In the genomic region with DNA sequence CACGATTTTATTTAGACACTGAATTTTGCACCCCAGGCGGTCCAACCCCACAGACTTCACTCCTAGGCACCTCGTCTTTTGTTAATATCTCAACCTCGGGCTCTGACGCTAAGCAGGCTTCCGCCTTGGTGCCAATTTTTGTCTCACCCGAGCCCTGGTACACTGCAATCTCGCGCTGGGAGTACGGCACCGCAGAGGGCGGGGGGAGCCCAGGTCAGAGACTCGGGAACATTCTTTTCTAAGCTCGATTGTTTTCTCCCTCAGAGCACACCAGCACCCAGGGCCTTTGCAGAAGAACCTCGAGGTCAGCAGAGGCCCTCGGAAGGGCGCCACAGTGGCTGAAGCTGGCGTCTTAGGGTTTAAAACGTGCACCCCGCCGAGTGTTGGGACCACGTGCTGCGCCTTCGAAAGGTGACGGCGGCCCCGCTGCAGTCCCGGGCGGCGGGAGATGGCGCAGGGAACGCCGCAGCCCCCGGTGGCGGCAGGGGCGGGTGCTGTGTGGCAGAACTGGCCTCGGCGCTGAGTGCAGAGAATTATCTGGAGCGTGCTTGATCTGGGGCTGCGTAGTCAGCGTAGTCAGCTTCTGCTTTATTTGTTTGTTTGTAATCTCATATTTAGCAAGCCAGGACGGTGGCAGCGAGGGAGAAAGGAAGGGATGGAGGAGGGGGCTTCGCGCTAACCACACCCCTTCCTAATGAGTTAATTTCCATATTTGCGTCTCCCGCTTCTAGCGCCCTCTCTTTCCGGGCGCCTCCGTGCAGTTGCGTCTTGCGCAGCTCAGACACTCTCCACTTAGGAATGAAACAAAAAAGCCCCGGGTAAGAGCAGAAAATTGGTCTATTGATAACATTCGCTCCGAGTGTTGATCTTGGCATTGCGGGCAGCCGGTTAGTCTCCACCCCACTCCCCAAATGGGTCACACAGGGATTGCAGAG, we compare ENCODE assay signal across 9 mouse cellular contexts. TPM values are rescaled to one million over a fixed set of nuclear protein-coding genes. Genes with fewer than 3 reads are reported as not detected.
A peak's percentile ranks its signal among the peaks of the same experiment; 100 is the strongest.
DNase-seq lines count a peak whose midpoint lies in the region; ATAC-seq and TF ChIP-seq lines count a peak whose summit lies in the region.
"Had no signal": no experiment of that assay in that cellular context is flagged by ENCODE, and none has a peak within 500 bp of the region (broad histone marks: within the 10 kb centered on the region; RNA-seq: fewer than 3 reads in every experiment).

No protein-coding gene starts in this region.

- H3K79me2 ChIP-seq in heart, adult 2 months (replicated peaks; ENCODE audit: control insufficient read depth, insufficient read depth, low read length): no peaks in the 10 kb centered on the region

- no peaks in the 10 kb centered on the region for H3K9me3 ChIP-seq in forebrain, embryonic 14.5 days (replicated peaks; ENCODE audit: control insufficient read depth, low read length)
- no peaks in the 10 kb centered on the region for H3K9me3 ChIP-seq in liver, embryonic 11.5 days (ENCODE audit: control insufficient read depth, low read length)

- no peak overlapping the region for H3K27ac ChIP-seq in heart, adult 2 months
- H3K27ac ChIP-seq in forebrain, embryonic 14.5 days (ENCODE audit: low read depth, low read length): peak overlapping the region; percentile 99
- no peak overlapping the region for H3K27ac ChIP-seq in liver, embryonic 11.5 days (ENCODE audit: low read depth, low read length)
- no peak overlapping the region for H3K27ac ChIP-seq in small intestine, adult 2 months (ENCODE audit: insufficient read depth, low read depth, low read length)

- TF ChIP-seq EP300 in heart, adult 2 months (IDR thresholded peaks at IDR 0.05; ENCODE audit: insufficient read depth, low read depth, low read length): no peak

- H3K9ac ChIP-seq in heart, adult 2 months (ENCODE audit: low read depth, low read length): no peak overlapping the region
- H3K9ac ChIP-seq in forebrain, embryonic 14.5 days (ENCODE audit: low read length): peak overlapping the region; percentile 81
- no peak overlapping the region for H3K9ac ChIP-seq in liver, embryonic 11.5 days (ENCODE audit: low read depth, low read length)

- ATAC-seq in forebrain, embryonic 14.5 days: peak; percentile 57
- no peak for ATAC-seq in liver, embryonic 11.5 days (replicated peaks; ENCODE audit: low FRiP score)
- no peak for ATAC-seq in inflammation-experienced regulatory T-cells, adult 6 months

- intact Hi-C loops in heart, adult 2 months (cut with DNase I): no loop called here

- 2% methylated on average over 58 of the region's 58 CpGs for WGBS in heart, adult 2 months
- WGBS in forebrain, embryonic 14.5 days: under 1% methylated on average over 58 of the region's 58 CpGs
- WGBS in liver, embryonic 11.5 days: under 1% methylated on average over 58 of the region's 58 CpGs
- WGBS in small intestine, adult 2 months: 6% methylated on average over 58 of the region's 58 CpGs

- H3K4me2 ChIP-seq in forebrain, embryonic 14.5 days (ENCODE audit: low read length): peak overlapping the region; percentile 90
- peak overlapping the region; percentile 50 for H3K4me2 ChIP-seq in liver, embryonic 11.5 days

- peak in 1 of 2 experiments; percentile 30 for DNase-seq in heart, adult 2 months
- DNase-seq in heart, adult 9 months (ENCODE audit: low spot score in 2 of 2): no peak
- DNase-seq in Muller cell, postnatal 12 days (ENCODE audit: inconsistent ontology term): peak; percentile 91
- DNase-seq in forebrain, embryonic 14.5 days (ENCODE audit: low spot score): peak; percentile 93
- no peak for DNase-seq in liver, embryonic 11.5 days (ENCODE audit: low spot score)
- no peak for DNase-seq in right cerebral cortex, postnatal 25 days

- no peaks in the 10 kb centered on the region; the same call in 1 of the 2 replicates for H3K4me1 ChIP-seq in heart, adult 2 months (ENCODE audit: control insufficient read depth, insufficient read depth, low read length)
- peaks cover 36% of the 10 kb centered on the region for H3K4me1 ChIP-seq in forebrain, embryonic 14.5 days (ENCODE audit: control insufficient read depth, insufficient read depth, low read length)
- H3K4me1 ChIP-seq in liver, embryonic 11.5 days (replicated peaks; ENCODE audit: control insufficient read depth, insufficient read depth, low read length): peaks cover 8% of the 10 kb centered on the region
- H3K4me1 ChIP-seq in small intestine, adult 2 months (ENCODE audit: control insufficient read depth, insufficient read depth, insufficient read length, low read length): peaks cover 8% of the 10 kb centered on the region

- no peak for TF ChIP-seq CTCF in heart, adult 2 months (IDR thresholded peaks at IDR 0.05)
- no peak for TF ChIP-seq CTCF in small intestine, adult 2 months (IDR thresholded peaks at IDR 0.05; ENCODE audit: extremely low read depth, insufficient read length, insufficient replicate concordance, low read depth, low read length)

- peak overlapping the region; percentile 15 for H3K4me3 ChIP-seq in heart, adult 2 months
- H3K4me3 ChIP-seq in forebrain, embryonic 14.5 days (ENCODE audit: low read depth, low read length): peak overlapping the region; percentile 43
- H3K4me3 ChIP-seq in liver, embryonic 11.5 days (ENCODE audit: low read depth, low read length): peak overlapping the region; percentile 34
- peak overlapping the region; percentile 32 for H3K4me3 ChIP-seq in small intestine, adult 2 months (ENCODE audit: low read depth, low read length)

- no peak for TF ChIP-seq POLR2A in heart, adult 2 months (IDR thresholded peaks at IDR 0.05; ENCODE audit: insufficient read depth, low read depth, low read length)
- TF ChIP-seq POLR2A in small intestine, adult 2 months (IDR thresholded peaks at IDR 0.05; ENCODE audit: low read depth, low read length): no peak

- H3K36me3 ChIP-seq in heart, adult 2 months (ENCODE audit: control insufficient read depth, insufficient read depth, low read length): no peaks in the 10 kb centered on the region
- no peaks in the 10 kb centered on the region for H3K36me3 ChIP-seq in forebrain, embryonic 14.5 days (ENCODE audit: control insufficient read depth, insufficient read depth, low read length)
- no peaks in the 10 kb centered on the region for H3K36me3 ChIP-seq in liver, embryonic 11.5 days (ENCODE audit: control insufficient read depth, insufficient read depth, low read length)
- H3K36me3 ChIP-seq in small intestine, adult 2 months (ENCODE audit: control insufficient read depth, insufficient read depth, low read length): no peaks in the 10 kb centered on the region

- H3K27me3 ChIP-seq in heart, adult 2 months (ENCODE audit: control insufficient read depth, insufficient read depth, low read length): peaks cover 31% of the 10 kb centered on the region
- H3K27me3 ChIP-seq in forebrain, embryonic 14.5 days (replicated peaks; ENCODE audit: control insufficient read depth, insufficient read depth, low read length): no peaks in the 10 kb centered on the region
- H3K27me3 ChIP-seq in liver, embryonic 11.5 days (replicated peaks; ENCODE audit: control insufficient read depth, insufficient read depth, low read length): peaks cover 99% of the 10 kb centered on the region
- H3K27me3 ChIP-seq in small intestine, adult 2 months (ENCODE audit: control insufficient read depth, insufficient read depth, low read length): peaks cover 41% of the 10 kb centered on the region

RNA-seq across cellular contexts. Expression of gene Sox2, which starts 13.8 kb away (rescaled TPM):
- total RNA-seq in heart, adult 2 months (2021): not detected
- polyA plus RNA-seq in heart, adult 2 months (2012; rRNA removed): 0.66 TPM in 1 of 2 replicates, not detected in the other
- 26.6 and 32.0 TPM in 2 replicates for polyA plus RNA-seq in forebrain, embryonic 14.5 days (2014; fragmentation: Nextera tagmentation; extraction: Ambion mirVana)
- 0.48 and 0.55 TPM in 2 replicates for polyA plus RNA-seq in liver, embryonic 11.5 days (2014; fragmentation: Nextera tagmentation; extraction: Ambion mirVana)
- polyA plus RNA-seq in small intestine, adult 2 months (2012; rRNA removed): 2.4 TPM in 1 of 2 replicates, not detected in the other
- polyA plus RNA-seq in inflammation-experienced regulatory T-cells, adult 6 months (2017; shearing (Covaris generic)): not detected
- polyA plus RNA-seq: gonadal fat pad, adult 2 months had no signal

Comparison
In these comparisons a context has a peak if more than half of its experiments do, and no peak if none do; other contexts are left out.
1. DNase-seq: peak in Muller cell, postnatal 12 days (single experiment) and forebrain, embryonic 14.5 days (single experiment); none in heart, adult 9 months (0 of 2), liver, embryonic 11.5 days (single experiment) and right cerebral cortex, postnatal 25 days (single experiment).
2. Peak in every context shown above with its lines, with median percentiles within 50 percentile points of each other: H3K4me3 ChIP-seq.